23 mouse cellular contexts compared by ENCODE assay signal in the genomic region with DNA sequence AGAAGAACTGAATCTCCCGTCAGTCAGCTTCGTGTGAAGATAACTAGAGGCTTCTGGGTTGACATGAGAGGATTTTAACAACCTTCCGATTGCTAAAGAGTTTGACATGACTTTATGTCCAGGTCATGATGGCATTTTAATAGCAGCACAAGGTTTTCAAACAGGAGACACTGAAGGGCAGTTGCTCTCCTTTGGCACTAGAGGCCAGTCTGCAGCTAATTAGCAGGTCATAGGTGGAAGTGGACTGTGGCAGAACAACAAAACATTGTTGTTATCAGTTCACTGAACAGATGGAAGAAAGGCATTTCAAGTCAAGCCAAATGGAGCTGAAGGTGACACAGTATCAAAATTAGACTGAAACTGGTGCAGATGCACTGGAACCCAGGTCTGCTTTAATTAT. TPM values are rescaled to one million over a fixed set of nuclear protein-coding genes. Genes with fewer than 3 reads are reported as not detected.
A peak's percentile ranks its signal among the peaks of the same experiment; 100 is the strongest.
DNase-seq lines count a peak whose midpoint lies in the region; ATAC-seq and TF ChIP-seq lines count a peak whose summit lies in the region.
"Had no signal": no experiment of that assay in that cellular context is flagged by ENCODE, and none has a peak within 500 bp of the region (broad histone marks: within the 10 kb centered on the region; RNA-seq: fewer than 3 reads in every experiment).

No protein-coding gene starts in this region.

- H3K9me3 ChIP-seq in heart, embryonic 12.5 days (replicated peaks), result no peaks in the 10 kb centered on the region
- H3K9me3 ChIP-seq in kidney, postnatal 0 days (replicated peaks; ENCODE audit: low read length), result no peaks in the 10 kb centered on the region
- no peaks in the 10 kb centered on the region for H3K9me3 ChIP-seq in kidney, embryonic 14.5 days (ENCODE audit: control insufficient read depth, low read length)
- H3K9me3 ChIP-seq: forebrain, embryonic 13.5 days; hindbrain, embryonic 15.5 days; midbrain, embryonic 12.5 days had no signal

- no peak for DNase-seq in heart, adult 2 months
- no peak for DNase-seq in kidney, postnatal 0 days (ENCODE audit: low spot score)
- DNase-seq in retina, postnatal 1 day, result peak; percentile 15
- no peak for DNase-seq in retina, embryonic 14.5 days (ENCODE audit: low spot score)
- DNase-seq in spleen, adult 12 weeks (ENCODE audit: low spot score), result no peak
- DNase-seq: adrenal gland, postnatal 14 days; cerebellum, postnatal 25 days; heart, postnatal 4 days; kidney, adult 18-20 months; lung, postnatal 10 days; right cerebral cortex, postnatal 14 days; spleen, adult 18-20 months; thymus, postnatal 14 days had no signal

- no peak overlapping the region for H3K4me3 ChIP-seq in heart, adult 2 months
- no peak overlapping the region for H3K4me3 ChIP-seq in heart, embryonic 12.5 days
- H3K4me3 ChIP-seq in kidney, postnatal 0 days (replicated peaks; ENCODE audit: low read depth, low read length), result no peak overlapping the region
- no peak overlapping the region for H3K4me3 ChIP-seq in kidney, embryonic 14.5 days (ENCODE audit: low read length)
- H3K4me3 ChIP-seq: forebrain, embryonic 13.5 days; hindbrain, embryonic 15.5 days; midbrain, embryonic 12.5 days had no signal

- no peak overlapping the region for H3K9ac ChIP-seq in heart, adult 2 months (ENCODE audit: low read depth, low read length)
- H3K9ac ChIP-seq in heart, embryonic 12.5 days, result no peak overlapping the region
- no peak overlapping the region for H3K9ac ChIP-seq in kidney, postnatal 0 days (ENCODE audit: low read depth, low read length)
- no peak overlapping the region for H3K9ac ChIP-seq in kidney, embryonic 14.5 days (ENCODE audit: low read depth, low read length)
- H3K9ac ChIP-seq: forebrain, embryonic 13.5 days; hindbrain, embryonic 15.5 days; midbrain, embryonic 12.5 days had no signal

- no peaks in the 10 kb centered on the region for H3K27me3 ChIP-seq in heart, adult 2 months (ENCODE audit: control insufficient read depth, insufficient read depth, low read length)
- no peaks in the 10 kb centered on the region for H3K27me3 ChIP-seq in heart, embryonic 12.5 days (replicated peaks)
- no peaks in the 10 kb centered on the region for H3K27me3 ChIP-seq in kidney, postnatal 0 days (ENCODE audit: insufficient read depth, low read length)
- no peaks in the 10 kb centered on the region for H3K27me3 ChIP-seq in kidney, embryonic 14.5 days (ENCODE audit: control insufficient read depth, insufficient read depth, low read length)
- H3K27me3 ChIP-seq: hindbrain, embryonic 15.5 days had no signal

- H3K4me2 ChIP-seq in heart, embryonic 12.5 days, result no peak overlapping the region
- H3K4me2 ChIP-seq in kidney, postnatal 0 days (ENCODE audit: low read length), result no peak overlapping the region
- H3K4me2 ChIP-seq in kidney, embryonic 14.5 days (replicated peaks; ENCODE audit: low read depth, low read length), result no peak overlapping the region
- H3K4me2 ChIP-seq: forebrain, embryonic 13.5 days; hindbrain, embryonic 15.5 days; midbrain, embryonic 12.5 days had no signal

- TF ChIP-seq POLR2A in heart, adult 2 months (IDR thresholded peaks at IDR 0.05; ENCODE audit: insufficient read depth, low read depth, low read length), result no peak

- H3K4me1 ChIP-seq in heart, adult 2 months (ENCODE audit: control insufficient read depth, insufficient read depth, low read length), result no peaks in the 10 kb centered on the region; the same call in 1 of the 2 replicates
- no peaks in the 10 kb centered on the region; the same call in 1 of the 2 replicates for H3K4me1 ChIP-seq in heart, embryonic 12.5 days (replicated peaks)
- H3K4me1 ChIP-seq in kidney, postnatal 0 days (replicated peaks; ENCODE audit: insufficient read depth, low read length), result no peaks in the 10 kb centered on the region
- H3K4me1 ChIP-seq in kidney, embryonic 14.5 days (ENCODE audit: control insufficient read depth, insufficient read depth, low read length), result peaks cover 2% of the 10 kb centered on the region

- WGBS in heart, adult 2 months, result 70% methylated on average over 3 of the region's 3 CpGs
- 64% methylated on average over 3 of the region's 3 CpGs for WGBS in heart, embryonic 12.5 days
- WGBS in kidney, postnatal 0 days, result 71% methylated on average over 3 of the region's 3 CpGs
- WGBS in kidney, embryonic 14.5 days, result 58% methylated on average over 3 of the region's 3 CpGs

- peak; percentile 60 for TF ChIP-seq CTCF in heart, adult 2 months (IDR thresholded peaks at IDR 0.05)
- peak; percentile 20; the same call in 1 of the 2 replicates for TF ChIP-seq CTCF in kidney, postnatal 0 days (IDR thresholded peaks at IDR 0.05; ENCODE audit: low read depth)

- H3K79me2 ChIP-seq in heart, adult 2 months (replicated peaks; ENCODE audit: control insufficient read depth, insufficient read depth, low read length), result no peaks in the 10 kb centered on the region; the same call in 1 of the 2 replicates

- no peak for TF ChIP-seq EP300 in heart, adult 2 months (IDR thresholded peaks at IDR 0.05; ENCODE audit: insufficient read depth, low read depth, low read length)

- peaks cover 3% of the 10 kb centered on the region; the same call in 1 of the 2 replicates for H3K36me3 ChIP-seq in heart, adult 2 months (ENCODE audit: control insufficient read depth, insufficient read depth, low read length)
- no peaks in the 10 kb centered on the region for H3K36me3 ChIP-seq in heart, embryonic 12.5 days
- H3K36me3 ChIP-seq in kidney, postnatal 0 days (ENCODE audit: insufficient read depth, low read length), result no peaks in the 10 kb centered on the region
- no peaks in the 10 kb centered on the region for H3K36me3 ChIP-seq in kidney, embryonic 14.5 days (ENCODE audit: control insufficient read depth, insufficient read depth, low read length)
- H3K36me3 ChIP-seq: hindbrain, embryonic 15.5 days; midbrain, embryonic 12.5 days had no signal

- ATAC-seq in heart, embryonic 12.5 days (ENCODE audit: insufficient number of reproducible peaks, low FRiP score), result no peak
- no peak for ATAC-seq in kidney, postnatal 0 days (replicated peaks; ENCODE audit: low FRiP score, low read depth)
- no peak for ATAC-seq in kidney, embryonic 14.5 days (ENCODE audit: low FRiP score, low TSS enrichment)
- ATAC-seq: forebrain, embryonic 13.5 days had no signal

- H3K27ac ChIP-seq in heart, adult 2 months, result no peak overlapping the region
- no peak overlapping the region for H3K27ac ChIP-seq in heart, embryonic 12.5 days (ENCODE audit: poor library complexity, severe bottlenecking)
- H3K27ac ChIP-seq in kidney, postnatal 0 days, result no peak overlapping the region
- no peak overlapping the region for H3K27ac ChIP-seq in kidney, embryonic 14.5 days (ENCODE audit: low read depth, low read length)
- H3K27ac ChIP-seq: forebrain, embryonic 13.5 days; hindbrain, embryonic 15.5 days; midbrain, embryonic 12.5 days had no signal

- intact Hi-C loops in heart, adult 2 months (cut with DNase I), result loop anchor here (5.0 to 10.0 kb wide), 2 partner anchors 313 to 365 kb away; a partner anchor contains a TSS

RNA-seq across cellular contexts. Expression of a gene that starts 4.0 kb away (rescaled TPM):
- 10 to 100 TPM; 24.0 to 28.1 TPM for total RNA-seq in heart, adult 2 months (2021)
- polyA plus RNA-seq in heart, adult 2 months (2012; rRNA removed), result 6.4 and 10.7 TPM in 2 replicates
- polyA plus RNA-seq in heart, embryonic 12.5 days (2016; fragmentation: Nextera tagmentation; extraction: Ambion mirVana), result 41.4 and 41.7 TPM in 2 replicates
- polyA plus RNA-seq in kidney, postnatal 0 days (2015; fragmentation: Nextera tagmentation; extraction: Ambion mirVana), result 48.5 and 55.3 TPM in 2 replicates
- 43.6 and 48.9 TPM in 2 replicates for polyA plus RNA-seq in kidney, embryonic 14.5 days (2014; fragmentation: Nextera tagmentation; extraction: Ambion mirVana)

RNA-seq across cellular contexts. Expression of a gene that starts 41.8 kb away (rescaled TPM):
- not detected for total RNA-seq in heart, adult 2 months (2021)
- 0.06 and 0.45 TPM in 2 replicates for polyA plus RNA-seq in heart, adult 2 months (2012; rRNA removed)
- polyA plus RNA-seq in heart, embryonic 12.5 days (2016; fragmentation: Nextera tagmentation; extraction: Ambion mirVana), result 1.6 and 1.8 TPM in 2 replicates
- polyA plus RNA-seq in kidney, postnatal 0 days (2015; fragmentation: Nextera tagmentation; extraction: Ambion mirVana), result 4.6 and 5.9 TPM in 2 replicates
- polyA plus RNA-seq in kidney, embryonic 14.5 days (2014; fragmentation: Nextera tagmentation; extraction: Ambion mirVana), result 1.3 and 2.1 TPM in 2 replicates
- total RNA-seq: granulocyte monocyte progenitor cell, adult 5-6 weeks; liver, adult 2 months; megakaryocyte, adult 5-6 weeks; monocyte, adult 5-6 weeks had no signal
- polyA plus RNA-seq: large intestine, adult 2 months; liver, adult 2 months had no signal
